Comparison of ENCODE assay signal across 15 mouse cellular contexts in genomic region chr7:79359183-79359435, GRCm38 (mm10). TPM values are rescaled to one million over a fixed set of nuclear protein-coding genes. Genes with fewer than 3 reads are reported as not detected.
A peak's percentile ranks its signal among the peaks of the same experiment; 100 is the strongest.
DNase-seq lines count a peak whose midpoint lies in the region; ATAC-seq and TF ChIP-seq lines count a peak whose summit lies in the region.
"Had no signal": no experiment of that assay in that cellular context is flagged by ENCODE, and none has a peak within 500 bp of the region (broad histone marks: within the 10 kb centered on the region; RNA-seq: fewer than 3 reads in every experiment).

No protein-coding gene starts in this region.

- no peak for TF ChIP-seq CTCF in left cerebral cortex, adult 2 months (IDR thresholded peaks at IDR 0.05)
- no peak for TF ChIP-seq CTCF in liver, postnatal 0 days (IDR thresholded peaks at IDR 0.05; ENCODE audit: low read depth)

- ATAC-seq in heart, embryonic 14.5 days (ENCODE audit: insufficient number of reproducible peaks, insufficient read depth, low FRiP score, low read depth), result no peak
- ATAC-seq in liver, postnatal 0 days, result 0 out of 2 replicates have a peak, but pooled peaks have one; percentile 3
- ATAC-seq: intestine, postnatal 0 days had no signal

- H3K4me3 ChIP-seq in heart, embryonic 14.5 days (ENCODE audit: control insufficient read depth in 1 of 2, insufficient read depth in 1 of 2, low read depth in 1 of 2, low read length in 2 of 2), result peak overlapping the region; percentile 7 to 22; a peak in 3 of 4 replicates
- no peak overlapping the region for H3K4me3 ChIP-seq in left cerebral cortex, adult 2 months
- no peak overlapping the region for H3K4me3 ChIP-seq in liver, postnatal 0 days (ENCODE audit: low read depth, low read length)
- H3K4me3 ChIP-seq: embryonic facial prominence, embryonic 15.5 days had no signal

- DNase-seq in heart, postnatal 14 days, result no peak
- no peak for DNase-seq in left cerebral cortex, adult 2 months (ENCODE audit: extremely low spot score in 1 of 2, low spot score in 2 of 2)
- no peak for DNase-seq in left cerebral cortex, adult 8-10 months (ENCODE audit: low spot score in 2 of 2)
- DNase-seq in brain, adult 2 months (ENCODE audit: low read depth, low spot score), result peak; percentile 67
- DNase-seq in liver, postnatal 0 days, result no peak
- no peak for DNase-seq in T-cell, adult 2 months (ENCODE audit: low spot score)
- DNase-seq: adrenal gland, postnatal 10 days; cerebellum, adult 2 months; midbrain, embryonic 14.5 days had no signal

- peak overlapping the region; percentile 69 to 85 for H3K27ac ChIP-seq in heart, embryonic 14.5 days (replicated peaks in 1 of 2; ENCODE audit: control insufficient read depth in 1 of 2, insufficient read depth in 1 of 2, low read depth in 2 of 2, low read length in 2 of 2)
- H3K27ac ChIP-seq in left cerebral cortex, adult 2 months, result peak overlapping the region; percentile 84
- H3K27ac ChIP-seq in liver, postnatal 0 days (ENCODE audit: low read depth), result no peak overlapping the region
- H3K27ac ChIP-seq: embryonic facial prominence, embryonic 15.5 days; kidney, postnatal 0 days; liver, embryonic 14.5 days; macrophage had no signal

- H3K36me3 ChIP-seq in heart, embryonic 14.5 days (ENCODE audit: control insufficient read depth, insufficient read depth, low read length), result peaks cover 29% of the 10 kb centered on the region
- H3K36me3 ChIP-seq in liver, postnatal 0 days (replicated peaks; ENCODE audit: insufficient read depth, low read length), result peaks cover 58% of the 10 kb centered on the region

- H3K9me3 ChIP-seq in heart, embryonic 14.5 days (ENCODE audit: control insufficient read depth, low read length), result no peaks in the 10 kb centered on the region
- H3K9me3 ChIP-seq in liver, postnatal 0 days (ENCODE audit: low read length), result no peaks in the 10 kb centered on the region
- H3K9me3 ChIP-seq: embryonic facial prominence, embryonic 15.5 days had no signal

- TF ChIP-seq EP300 in liver, postnatal 0 days (IDR thresholded peaks at IDR 0.05; ENCODE audit: low read depth), result no peak

- WGBS in heart, embryonic 14.5 days, result 25% methylated on average over 3 of the region's 3 CpGs
- 47% methylated on average over 3 of the region's 3 CpGs for WGBS in liver, postnatal 0 days (ENCODE audit: insufficient replicate concordance)

- intact Hi-C loops in heart, postnatal 14 days (cut with DNase I), result no loop called here
- intact Hi-C loops in left cerebral cortex, adult 2 months (cut with DNase I), result loop anchor here (2.0 kb wide), 1 partner anchor 88 kb away; no protein-coding TSS in a partner anchor

- peaks cover 50 to 65% of the 10 kb centered on the region in 2 experiments for H3K4me1 ChIP-seq in heart, embryonic 14.5 days (ENCODE audit: control insufficient read depth in 2 of 2, insufficient read depth in 2 of 2, low read length in 2 of 2)
- peaks cover 13% of the 10 kb centered on the region; the same call in 1 of the 2 replicates for H3K4me1 ChIP-seq in liver, postnatal 0 days (ENCODE audit: insufficient read depth)
- H3K4me1 ChIP-seq: embryonic facial prominence, embryonic 15.5 days had no signal

- peak overlapping the region; percentile 62 for H3K4me2 ChIP-seq in heart, embryonic 14.5 days (ENCODE audit: low read length)
- no peak overlapping the region for H3K4me2 ChIP-seq in liver, postnatal 0 days (ENCODE audit: low read depth, low read length)
- H3K4me2 ChIP-seq: embryonic facial prominence, embryonic 15.5 days had no signal

- H3K9ac ChIP-seq in heart, embryonic 14.5 days (ENCODE audit: low read length), result peak overlapping the region; percentile 12; the same call in 1 of the 2 replicates
- H3K9ac ChIP-seq in liver, postnatal 0 days (replicated peaks), result no peak overlapping the region
- H3K9ac ChIP-seq: embryonic facial prominence, embryonic 15.5 days; liver, embryonic 14.5 days had no signal

- peaks cover 18% of the 10 kb centered on the region; the same call in 1 of the 2 replicates for H3K27me3 ChIP-seq in heart, embryonic 14.5 days (ENCODE audit: control insufficient read depth, insufficient read depth, low read length)
- H3K27me3 ChIP-seq in liver, postnatal 0 days (ENCODE audit: insufficient read depth, low read length), result no peaks in the 10 kb centered on the region
- H3K27me3 ChIP-seq: embryonic facial prominence, embryonic 15.5 days had no signal

RNA-seq across cellular contexts. Expression of gene Rlbp1, which starts 27.7 kb away (rescaled TPM):
- not detected in 2 replicates for polyA plus RNA-seq in heart, embryonic 14.5 days (2014; fragmentation: Nextera tagmentation; extraction: Ambion mirVana)
- not detected for total RNA-seq in heart, postnatal 14 days (2021)
- 10 to 100 TPM; 21.7 to 22.1 TPM for total RNA-seq in left cerebral cortex, adult 2 months (2021)
- 10 to 100 TPM; 21.9 to 25.6 (median 25.1) TPM for total RNA-seq in left cerebral cortex, adult 8-10 months (2022)
- 0.11 TPM in 1 of 2 replicates, not detected in the other for polyA plus RNA-seq in liver, postnatal 0 days (2015; fragmentation: Nextera tagmentation; extraction: Ambion mirVana)
- total RNA-seq: adrenal gland, postnatal 10 days had no signal
- polyA plus RNA-seq: macrophage had no signal

RNA-seq across cellular contexts. Expression of gene Fanci, which starts 32.6 kb away (rescaled TPM):
- 8.9 and 9.2 TPM in 2 replicates for polyA plus RNA-seq in heart, embryonic 14.5 days (2014; fragmentation: Nextera tagmentation; extraction: Ambion mirVana)
- total RNA-seq in heart, postnatal 14 days (2021), result 1 to 10 TPM in 1 of 2 experiments, under 1 TPM in 1; 0.55 to 1.5 TPM
- total RNA-seq in left cerebral cortex, adult 2 months (2021), result 1 to 10 TPM in 1 of 2 experiments, under 1 TPM in 1; 0.56 to 1.4 TPM
- 1 to 10 TPM in 1 of 4 experiments, under 1 TPM in 3; 0.39 to 1.2 (median 0.69) TPM for total RNA-seq in left cerebral cortex, adult 8-10 months (2022)
- 2.5 and 3.0 TPM in 2 replicates for polyA plus RNA-seq in liver, postnatal 0 days (2015; fragmentation: Nextera tagmentation; extraction: Ambion mirVana)

Comparison
In these comparisons a context has a peak if more than half of its experiments do, and no peak if none do; other contexts are left out.
1. H3K4me3 ChIP-seq: peak in heart, embryonic 14.5 days (2 of 2); none in left cerebral cortex, adult 2 months (single experiment) and liver, postnatal 0 days (single experiment).
2. RNA of gene Rlbp1, which starts 27.7 kb away (total RNA-seq): 21.9 to 25.6 TPM in left cerebral cortex, adult 8-10 months and 21.7 to 22.1 TPM in left cerebral cortex, adult 2 months; not detected in heart, postnatal 14 days; every median in the first group is over 10 times any median in the second.